Mouse (Mus musculus): ENCODE results near the gene Rpl10-ps3.

Rpl10-ps3 gene

GRCm38 (mm10) chr9:50305666-50306402 is 38.9 kb downstream of the Rpl10-ps3 start:
- no peak for DNase-seq

- DNase-seq, result no peak
Measured at GRCm38 (mm10) chr9:50305046-50305445, 39.7 kb downstream of the Rpl10-ps3 start.

- no peak for DNase-seq
Measured at GRCm38 (mm10) chr9:50304004-50304403, 40.8 kb downstream of the Rpl10-ps3 start.

- no peak for DNase-seq
Measured at GRCm38 (mm10) chr9:50301722-50302121, 43.0 kb downstream of the Rpl10-ps3 start.

- no peak for DNase-seq
Measured at GRCm38 (mm10) chr9:50298389-50298788, 46.4 kb downstream of the Rpl10-ps3 start.

Data from kidney, adult 18-20 months (tissue).